Comparison of ENCODE assay signal across 8 mouse cellular contexts in the genomic region with DNA sequence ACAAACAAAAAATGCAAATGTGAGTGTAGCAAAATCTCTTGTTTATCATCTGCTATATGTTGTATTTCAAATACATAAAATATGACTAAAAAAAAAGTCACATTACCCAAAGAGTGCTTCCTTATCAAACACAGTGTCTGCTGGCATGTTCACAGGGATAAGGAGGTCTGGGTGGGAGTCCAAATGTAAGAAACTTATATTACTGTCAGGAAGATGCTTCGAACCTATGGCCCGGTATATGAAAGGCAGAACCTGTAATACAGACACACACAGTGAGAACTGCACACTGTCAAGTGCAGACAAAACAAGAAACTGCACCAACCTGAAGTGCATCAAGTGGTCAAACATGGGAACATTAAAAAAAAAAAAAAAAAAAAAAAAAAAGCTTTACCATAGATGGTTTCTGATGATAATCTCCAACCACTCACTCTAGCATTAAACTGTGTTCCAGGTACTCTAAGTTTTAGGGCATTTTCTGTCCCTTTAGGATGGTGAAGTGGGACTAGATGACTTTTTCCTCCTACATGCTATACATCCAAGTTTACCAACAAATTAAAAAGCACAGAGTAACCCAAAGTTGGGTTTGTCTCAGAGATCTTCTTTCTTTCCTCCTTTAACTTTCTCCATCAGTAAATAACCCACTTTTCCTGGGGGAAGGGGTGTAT. TPM values are rescaled to one million over a fixed set of nuclear protein-coding genes. Genes with fewer than 3 reads are reported as not detected.
DNase-seq lines count a peak whose midpoint lies in the region; ATAC-seq and TF ChIP-seq lines count a peak whose summit lies in the region.

No protein-coding gene starts in this region.

- H3K4me3 ChIP-seq in lung, postnatal 0 days (ENCODE audit: low read depth, low read length) = peak overlapping the region; percentile 64
- H3K4me3 ChIP-seq in embryonic fibroblast, embryonic 13.5 days (ENCODE audit: insufficient read depth, low read length) = peak overlapping the region; percentile 92
- H3K4me3 ChIP-seq in limb, embryonic 13.5 days = peak overlapping the region; percentile 66
- peak overlapping the region; percentile 80 for H3K4me3 ChIP-seq in stomach, embryonic 16.5 days (replicated peaks; ENCODE audit: low read length)

- H3K36me3 ChIP-seq in lung, postnatal 0 days (ENCODE audit: insufficient read depth, low read length) = peaks cover 8% of the 10 kb centered on the region; the same call in 1 of the 2 replicates
- H3K36me3 ChIP-seq in limb, embryonic 13.5 days = peaks cover 54% of the 10 kb centered on the region
- H3K36me3 ChIP-seq in stomach, embryonic 16.5 days (ENCODE audit: control insufficient read depth, insufficient read depth, low read length) = peaks cover 19% of the 10 kb centered on the region

- H3K4me1 ChIP-seq in lung, postnatal 0 days (ENCODE audit: insufficient read depth, low read depth, low read length) = no peaks in the 10 kb centered on the region
- peaks cover 6% of the 10 kb centered on the region for H3K4me1 ChIP-seq in embryonic fibroblast, embryonic 13.5 days (ENCODE audit: control insufficient read depth, insufficient read depth, low read length)
- H3K4me1 ChIP-seq in limb, embryonic 13.5 days = peaks cover 24% of the 10 kb centered on the region
- H3K4me1 ChIP-seq in stomach, embryonic 16.5 days (ENCODE audit: control insufficient read depth, insufficient read depth, low read length) = peaks cover 16% of the 10 kb centered on the region; the same call in 1 of the 2 replicates

- no peak overlapping the region for H3K27ac ChIP-seq in lung, postnatal 0 days (ENCODE audit: low read length)
- H3K27ac ChIP-seq in embryonic fibroblast, embryonic 13.5 days (ENCODE audit: insufficient read depth, low read length) = no peak overlapping the region
- peak overlapping the region; percentile 65; the same call in 1 of the 2 replicates for H3K27ac ChIP-seq in limb, embryonic 13.5 days
- peak overlapping the region; percentile 70; the same call in 1 of the 2 replicates for H3K27ac ChIP-seq in stomach, embryonic 16.5 days (ENCODE audit: low read length)

- H3K4me2 ChIP-seq in lung, postnatal 0 days (replicated peaks; ENCODE audit: low read depth, low read length) = peak overlapping the region; percentile 85
- peak overlapping the region; percentile 79 for H3K4me2 ChIP-seq in limb, embryonic 13.5 days (replicated peaks)
- peak overlapping the region; percentile 90 for H3K4me2 ChIP-seq in stomach, embryonic 16.5 days (ENCODE audit: low read depth, low read length)

- WGBS in lung, postnatal 0 days = 66% methylated on average over 2 of the region's 2 CpGs
- 91% methylated on average over 2 of the region's 2 CpGs for WGBS in limb, embryonic 13.5 days
- WGBS in stomach, embryonic 16.5 days = 94% methylated on average over 2 of the region's 2 CpGs

- no peaks in the 10 kb centered on the region for H3K9me3 ChIP-seq in lung, postnatal 0 days (ENCODE audit: low read length)
- H3K9me3 ChIP-seq in limb, embryonic 13.5 days = no peaks in the 10 kb centered on the region
- H3K9me3 ChIP-seq in stomach, embryonic 16.5 days (replicated peaks; ENCODE audit: control insufficient read depth, low read length) = no peaks in the 10 kb centered on the region

- DNase-seq in lung, postnatal 0 days (ENCODE audit: low spot score) = no peak
- DNase-seq in lung, adult 18-20 months = no peak
- DNase-seq in frontal cortex, postnatal 25 days (ENCODE audit: low spot score in 2 of 2) = no peak
- DNase-seq in kidney, adult 8-10 months = no peak
- no peak for DNase-seq in T-cell, adult 2 months (ENCODE audit: low spot score)

- ATAC-seq in lung, postnatal 0 days = no peak
- no peak for ATAC-seq in limb, embryonic 13.5 days (ENCODE audit: low FRiP score, low read depth)
- no peak for ATAC-seq in stomach, embryonic 16.5 days (ENCODE audit: insufficient read depth, low FRiP score)

- H3K27me3 ChIP-seq in lung, postnatal 0 days (replicated peaks; ENCODE audit: insufficient read depth, low read length) = no peaks in the 10 kb centered on the region
- H3K27me3 ChIP-seq in limb, embryonic 13.5 days = no peaks in the 10 kb centered on the region
- no peaks in the 10 kb centered on the region for H3K27me3 ChIP-seq in stomach, embryonic 16.5 days (ENCODE audit: control insufficient read depth, insufficient read depth, low read length)

- TF ChIP-seq POLR2A in embryonic fibroblast, embryonic 13.5 days (IDR thresholded peaks at IDR 0.05; ENCODE audit: low read depth, low read length) = no peak

- TF ChIP-seq EP300 in lung, postnatal 0 days (IDR thresholded peaks at IDR 0.05) = no peak

- H3K9ac ChIP-seq in lung, postnatal 0 days (replicated peaks; ENCODE audit: low read depth) = peak overlapping the region; percentile 63
- H3K9ac ChIP-seq in limb, embryonic 13.5 days = peak overlapping the region; percentile 94
- H3K9ac ChIP-seq in stomach, embryonic 16.5 days (ENCODE audit: low read length) = peak overlapping the region; percentile 97

- no peak for TF ChIP-seq CTCF in lung, postnatal 0 days (IDR thresholded peaks at IDR 0.05)
- TF ChIP-seq CTCF in embryonic fibroblast, embryonic 13.5 days (IDR thresholded peaks at IDR 0.05; ENCODE audit: borderline replicate concordance, insufficient read depth, low read length) = no peak

RNA-seq across cellular contexts. Expression of a gene that starts 0.9 kb away (rescaled TPM):
- 17.4 and 17.7 TPM in 2 replicates for polyA plus RNA-seq in lung, postnatal 0 days (2015; fragmentation: Nextera tagmentation; extraction: Ambion mirVana)
- polyA plus RNA-seq in embryonic fibroblast, embryonic 13.5 days (2011; ENCODE audit: insufficient read length, low read depth, missing spikeins) = 20.0 and 22.5 TPM in 2 replicates
- 49.7 and 51.1 TPM in 2 replicates for polyA plus RNA-seq in limb, embryonic 13.5 days (2015; fragmentation: Nextera tagmentation; extraction: Ambion mirVana)
- 31.3 and 35.7 TPM in 2 replicates for polyA plus RNA-seq in stomach, embryonic 16.5 days (2015; fragmentation: Nextera tagmentation; extraction: Ambion mirVana)

RNA-seq across cellular contexts. Expression of a gene that starts 1.0 kb away (rescaled TPM):
- polyA plus RNA-seq in lung, postnatal 0 days (2015; fragmentation: Nextera tagmentation; extraction: Ambion mirVana) = 9.7 and 10.3 TPM in 2 replicates
- 38.8 and 42.0 TPM in 2 replicates for polyA plus RNA-seq in embryonic fibroblast, embryonic 13.5 days (2011; ENCODE audit: insufficient read length, low read depth, missing spikeins)
- 41.0 and 47.6 TPM in 2 replicates for polyA plus RNA-seq in limb, embryonic 13.5 days (2015; fragmentation: Nextera tagmentation; extraction: Ambion mirVana)
- 29.2 and 30.2 TPM in 2 replicates for polyA plus RNA-seq in stomach, embryonic 16.5 days (2015; fragmentation: Nextera tagmentation; extraction: Ambion mirVana)

Comparison
In these comparisons a context has a peak if more than half of its experiments do, and no peak if none do; other contexts are left out.
1. H3K27ac ChIP-seq: peak in limb, embryonic 13.5 days (single experiment) and stomach, embryonic 16.5 days (single experiment); none in lung, postnatal 0 days (single experiment) and embryonic fibroblast, embryonic 13.5 days (single experiment).
2. Peak in every context shown above with its lines, with median percentiles within 50 percentile points of each other: H3K4me2 ChIP-seq, H3K4me3 ChIP-seq and H3K9ac ChIP-seq.